ENCODE assay signal across 16 mouse cellular contexts in the genomic region with DNA sequence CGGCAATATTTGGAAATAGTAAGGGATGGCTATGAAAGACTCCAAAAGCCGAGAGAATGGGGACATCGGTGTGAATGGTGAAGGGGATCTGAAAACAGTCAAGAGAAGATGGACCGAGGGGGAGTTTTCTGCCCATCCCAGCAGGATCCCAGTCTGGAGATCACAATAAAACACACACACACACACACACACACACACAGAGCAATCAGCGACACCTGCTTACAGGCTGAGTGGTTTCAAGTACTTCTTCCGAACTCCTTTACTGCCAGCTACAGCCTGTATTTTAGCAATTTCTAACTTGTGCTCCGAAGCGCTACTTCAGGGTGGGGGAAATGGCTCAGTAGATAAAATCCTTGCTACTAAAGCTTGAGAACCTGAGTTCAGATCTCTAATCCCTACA.
DNase-seq lines count a peak whose midpoint lies in the region; ATAC-seq and TF ChIP-seq lines count a peak whose summit lies in the region.
"Had no signal": no experiment of that assay in that cellular context is flagged by ENCODE, and none has a peak within 500 bp of the region (broad histone marks: within the 10 kb centered on the region; RNA-seq: fewer than 3 reads in every experiment).

No protein-coding gene starts in this region.

- no peak overlapping the region; the same call in 1 of the 2 replicates for H3K4me2 ChIP-seq in hindbrain, embryonic 14.5 days (replicated peaks)
- H3K4me2 ChIP-seq in hindbrain, embryonic 11.5 days (replicated peaks; ENCODE audit: low read depth, low read length), result no peak overlapping the region
- no peak overlapping the region for H3K4me2 ChIP-seq in midbrain, embryonic 14.5 days (ENCODE audit: low read length)
- no peak overlapping the region for H3K4me2 ChIP-seq in midbrain, postnatal 0 days (ENCODE audit: low read depth, low read length, poor library complexity, severe bottlenecking)
- H3K4me2 ChIP-seq in forebrain, embryonic 15.5 days (replicated peaks), result peak overlapping the region; percentile 4; the same call in 1 of the 2 replicates
- H3K4me2 ChIP-seq: embryonic facial prominence, embryonic 13.5 days; heart, embryonic 15.5 days had no signal

- H3K27me3 ChIP-seq in hindbrain, embryonic 14.5 days (ENCODE audit: control insufficient read depth, insufficient read depth, low read length), result no peaks in the 10 kb centered on the region
- H3K27me3 ChIP-seq in hindbrain, embryonic 11.5 days (ENCODE audit: control insufficient read depth, insufficient read depth, low read length), result no peaks in the 10 kb centered on the region
- H3K27me3 ChIP-seq in midbrain, embryonic 14.5 days (ENCODE audit: control insufficient read depth, insufficient read depth, low read length), result no peaks in the 10 kb centered on the region; the same call in 1 of the 2 replicates
- no peaks in the 10 kb centered on the region for H3K27me3 ChIP-seq in midbrain, postnatal 0 days (ENCODE audit: insufficient read depth, low read length)
- H3K27me3 ChIP-seq in forebrain, embryonic 15.5 days, result 0 out of 2 replicates have a peak, but pooled peaks cover 2% of the 10 kb centered on the region
- H3K27me3 ChIP-seq: embryonic facial prominence, embryonic 13.5 days; heart, embryonic 15.5 days had no signal

- peak overlapping the region; percentile 32; the same call in 1 of the 2 replicates for H3K27ac ChIP-seq in hindbrain, embryonic 14.5 days
- H3K27ac ChIP-seq in hindbrain, embryonic 11.5 days (ENCODE audit: low read depth, low read length), result no peak overlapping the region
- 0 out of 2 replicates have a peak overlapping the region, but pooled peaks have one; percentile 20 for H3K27ac ChIP-seq in midbrain, embryonic 14.5 days (replicated peaks; ENCODE audit: low read depth, low read length)
- H3K27ac ChIP-seq in midbrain, postnatal 0 days (ENCODE audit: low read depth, low read length), result no peak overlapping the region
- H3K27ac ChIP-seq in forebrain, embryonic 15.5 days (replicated peaks), result no peak overlapping the region
- H3K27ac ChIP-seq: embryonic facial prominence, embryonic 13.5 days; heart, embryonic 15.5 days had no signal

- no peak overlapping the region for H3K4me3 ChIP-seq in hindbrain, embryonic 14.5 days (replicated peaks; ENCODE audit: low read length)
- H3K4me3 ChIP-seq in hindbrain, embryonic 11.5 days (ENCODE audit: low read depth, low read length), result no peak overlapping the region
- no peak overlapping the region for H3K4me3 ChIP-seq in midbrain, embryonic 14.5 days (replicated peaks; ENCODE audit: low read depth, low read length)
- H3K4me3 ChIP-seq in midbrain, postnatal 0 days (ENCODE audit: low read depth, low read length), result no peak overlapping the region
- no peak overlapping the region for H3K4me3 ChIP-seq in forebrain, embryonic 15.5 days
- H3K4me3 ChIP-seq: embryonic facial prominence, embryonic 13.5 days; heart, embryonic 15.5 days had no signal

- no peak overlapping the region for H3K9ac ChIP-seq in hindbrain, embryonic 14.5 days
- no peak overlapping the region for H3K9ac ChIP-seq in hindbrain, embryonic 11.5 days (ENCODE audit: low read depth, low read length)
- H3K9ac ChIP-seq in midbrain, embryonic 14.5 days (replicated peaks; ENCODE audit: low read length), result no peak overlapping the region
- no peak overlapping the region for H3K9ac ChIP-seq in midbrain, postnatal 0 days (replicated peaks; ENCODE audit: low read length, poor library complexity, severe bottlenecking)
- H3K9ac ChIP-seq in forebrain, embryonic 15.5 days (replicated peaks), result 0 out of 2 replicates have a peak overlapping the region, but pooled peaks have one; percentile 10
- H3K9ac ChIP-seq: embryonic facial prominence, embryonic 13.5 days; heart, embryonic 15.5 days had no signal

- H3K9me3 ChIP-seq in hindbrain, embryonic 14.5 days (ENCODE audit: control insufficient read depth, low read length), result no peaks in the 10 kb centered on the region
- H3K9me3 ChIP-seq in hindbrain, embryonic 11.5 days (ENCODE audit: control insufficient read depth, low read length), result no peaks in the 10 kb centered on the region
- no peaks in the 10 kb centered on the region for H3K9me3 ChIP-seq in midbrain, embryonic 14.5 days (ENCODE audit: control insufficient read depth, low read length)
- no peaks in the 10 kb centered on the region for H3K9me3 ChIP-seq in midbrain, postnatal 0 days (ENCODE audit: low read length)
- H3K9me3 ChIP-seq in forebrain, embryonic 15.5 days, result no peaks in the 10 kb centered on the region
- H3K9me3 ChIP-seq: embryonic facial prominence, embryonic 13.5 days; G1E; heart, embryonic 15.5 days had no signal

- 50% methylated on average over 8 of the region's 8 CpGs for WGBS in hindbrain, embryonic 14.5 days
- WGBS in hindbrain, embryonic 11.5 days, result 62% methylated on average over 8 of the region's 8 CpGs
- WGBS in midbrain, embryonic 14.5 days, result 51% methylated on average over 8 of the region's 8 CpGs
- 56% methylated on average over 8 of the region's 8 CpGs for WGBS in midbrain, postnatal 0 days
- 11% methylated on average over 8 of the region's 8 CpGs for WGBS in forebrain, embryonic 15.5 days

- no peak for ATAC-seq in hindbrain, embryonic 14.5 days (ENCODE audit: low FRiP score)
- ATAC-seq in hindbrain, embryonic 11.5 days (ENCODE audit: low FRiP score), result no peak
- ATAC-seq in midbrain, embryonic 14.5 days (ENCODE audit: low FRiP score, low TSS enrichment), result no peak
- no peak for ATAC-seq in midbrain, postnatal 0 days (ENCODE audit: low FRiP score)
- peak; percentile 36 for ATAC-seq in forebrain, embryonic 15.5 days (replicated peaks)

- no peak for TF ChIP-seq CTCF in midbrain, postnatal 0 days (IDR thresholded peaks at IDR 0.05)

- no peaks in the 10 kb centered on the region for H3K36me3 ChIP-seq in hindbrain, embryonic 14.5 days (replicated peaks; ENCODE audit: control insufficient read depth, insufficient read depth)
- H3K36me3 ChIP-seq in hindbrain, embryonic 11.5 days (ENCODE audit: control insufficient read depth, insufficient read depth, low read length), result no peaks in the 10 kb centered on the region
- no peaks in the 10 kb centered on the region for H3K36me3 ChIP-seq in midbrain, embryonic 14.5 days (ENCODE audit: control insufficient read depth, insufficient read depth, low read length)
- H3K36me3 ChIP-seq in midbrain, postnatal 0 days (ENCODE audit: insufficient read depth, low read length), result no peaks in the 10 kb centered on the region
- H3K36me3 ChIP-seq in forebrain, embryonic 15.5 days, result no peaks in the 10 kb centered on the region
- H3K36me3 ChIP-seq: embryonic facial prominence, embryonic 13.5 days; G1E; heart, embryonic 15.5 days had no signal

- peaks cover 14% of the 10 kb centered on the region for H3K4me1 ChIP-seq in hindbrain, embryonic 14.5 days (replicated peaks; ENCODE audit: control insufficient read depth, insufficient read depth, low read length)
- no peaks in the 10 kb centered on the region for H3K4me1 ChIP-seq in hindbrain, embryonic 11.5 days (replicated peaks; ENCODE audit: control insufficient read depth, insufficient read depth, low read length)
- 0 out of 2 replicates have a peak, but pooled peaks cover 9% of the 10 kb centered on the region for H3K4me1 ChIP-seq in midbrain, embryonic 14.5 days (ENCODE audit: control insufficient read depth, insufficient read depth, low read length)
- no peaks in the 10 kb centered on the region for H3K4me1 ChIP-seq in midbrain, postnatal 0 days (ENCODE audit: insufficient read depth, low read length)
- H3K4me1 ChIP-seq in forebrain, embryonic 15.5 days, result peaks cover 20% of the 10 kb centered on the region

- DNase-seq in hindbrain, embryonic 14.5 days (ENCODE audit: low spot score), result no peak
- no peak for DNase-seq in hindbrain, embryonic 11.5 days (ENCODE audit: low spot score)
- DNase-seq in midbrain, embryonic 14.5 days, result peak; percentile 9
- DNase-seq in midbrain, postnatal 0 days (ENCODE audit: low spot score), result no peak
- DNase-seq in retina, embryonic 14.5 days (ENCODE audit: low spot score), result no peak
- DNase-seq in left cerebral cortex, adult 8-10 months (ENCODE audit: low spot score in 2 of 2), result no peak
- DNase-seq: cerebellum, adult 8-10 months; kidney, adult 11 months; kidney, postnatal 36 days; liver; lung, adult 18-20 months; thymus, postnatal 4 days had no signal

Comparison
In these comparisons a context has a peak if more than half of its experiments do, and no peak if none do; other contexts are left out.
1. H3K27ac ChIP-seq: peak in hindbrain, embryonic 14.5 days (single experiment) and midbrain, embryonic 14.5 days (single experiment); none in hindbrain, embryonic 11.5 days (single experiment), midbrain, postnatal 0 days (single experiment) and forebrain, embryonic 15.5 days (single experiment).